Mouse (Mus musculus): ENCODE measurements around the gene Zfp595.

- TF ChIP-seq TAL1 (IDR thresholded peaks at IDR 0.05; ENCODE audit: low read length) (no peak), GATA1 (IDR thresholded peaks at IDR 0.05; ENCODE audit: low read length) (no peak)
Measured at GRCm38 (mm10) chr13:67351854-67352253, 19.5 kb upstream of the Zfp595 start.

Data from erythroblast, embryonic 14.5 days (primary cell).